Mouse (Mus musculus) liver, embryonic 13.5 days (tissue): Measurements from ENCODE around the gene Ctse. TPM values are rescaled to one million over a fixed set of nuclear protein-coding genes. Genes with fewer than 3 reads are reported as not detected.

Source experiments
- ATAC-seq: fragments of 200-750 bp; cut with Nextera tagmentation; 2 replicates; pipeline ENCODE4 v1.8.0; 2017; ENCODE audit warnings: low read depth, mild to moderate bottlenecking, moderate number of reproducible peaks, moderate library complexity
- DNase-seq: peaks from one replicate; pipeline ENCODE4 v3.0.0; 2022
- H3K27ac ChIP-seq: fragments of 300-500 bp; sonication (generic); 2 replicates; pipeline ENCODE4 v1.5.1; 2015; ENCODE audit warnings: moderate library complexity, mild to moderate bottlenecking, inconsistent platforms
- H3K27me3 ChIP-seq: fragments of 300-500 bp; sonication (generic); 2 replicates; pipeline ENCODE4 v1.6.1; 2015; ENCODE audit warnings: mild to moderate bottlenecking, inconsistent platforms
- H3K36me3 ChIP-seq: fragments of 300-500 bp; sonication (generic); 2 replicates; pipeline ENCODE4 v1.6.1; 2015; ENCODE audit warnings: mild to moderate bottlenecking, inconsistent platforms
- H3K4me1 ChIP-seq: fragments of 300-500 bp; sonication (generic); replicated peaks from 2 replicates; pipeline ENCODE4 v1.6.1; 2015; ENCODE audit warnings: inconsistent platforms
- H3K4me2 ChIP-seq: fragments of 300-500 bp; sonication (generic); 2 replicates; pipeline ENCODE4 v1.6.1; 2015; ENCODE audit warnings: inconsistent platforms, mild to moderate bottlenecking, moderate library complexity
- H3K4me3 ChIP-seq: fragments of 300-500 bp; sonication (generic); replicated peaks from 2 replicates; pipeline ENCODE4 v1.5.1; 2015; ENCODE audit warnings: mild to moderate bottlenecking, inconsistent platforms
- H3K9ac ChIP-seq: fragments of 300-500 bp; sonication (generic); 2 replicates; pipeline ENCODE4 v1.6.1; 2015; ENCODE audit warnings: mild to moderate bottlenecking, inconsistent platforms
- H3K9me3 ChIP-seq: fragments of 300-500 bp; sonication (generic); replicated peaks from 2 replicates; pipeline ENCODE4 v1.6.1; 2016; ENCODE audit warnings: inconsistent platforms
- WGBS: fragments of 180-500 bp; shearing (Covaris S2); methylation state at CpG from one replicate; pipeline ENCODE4 v1.1.7; 2015; ENCODE audit not compliant: insufficient replicate concordance; 5-methylcytosine and 5-hydroxymethylcytosine counted together
- polyA plus RNA-seq: library from polyadenylated mRNA; unstranded; fragments of >200 nt; fragmentation: Nextera tagmentation; extraction: Ambion mirVana; gene quantifications from 2 replicates; pipeline ENCODE4 v1.2.1, GENCODE M21; 2015

Ctse gene
- 13.0 and 15.2 TPM in 2 replicates for polyA plus RNA-seq

- Histone ChIP-seq H3K36me3 (peaks cover 4% of the 10 kb centered on the region), H3K27ac (peak within 1 kb of the TSS; percentile 90), H3K27me3 (no peaks in the 10 kb centered on the region), H3K4me2 (peak within 1 kb of the TSS; percentile 70), H3K4me1 (peaks cover 19% of the 10 kb centered on the region), H3K9ac (peak within 1 kb of the TSS; percentile 77), H3K4me3 (peak within 1 kb of the TSS; percentile 64), H3K9me3 (no peaks in the 10 kb centered on the region)
- ATAC-seq (peak; percentile 98), DNase-seq (peak; percentile 80)
- 10% methylated on average over 9 of the region's 9 CpGs for WGBS
Measured at GRCm38 (mm10) chr1:131637791-131638540, at the start of gene Ctse. Gene Ctse, plus strand, starts transcription at chr1:131638306.

- H3K4me1 ChIP-seq = no peaks in the 10 kb centered on the region
- no peak for DNase-seq
- no peak within 1 kb of the TSS for H3K9ac ChIP-seq
- no peak for ATAC-seq
- H3K4me3 ChIP-seq = no peak within 1 kb of the TSS
- H3K36me3 ChIP-seq = no peaks in the 10 kb centered on the region
- peaks cover 30% of the 10 kb centered on the region for H3K27me3 ChIP-seq
- WGBS = 28% methylated on average over 12 of the region's 12 CpGs
- H3K9me3 ChIP-seq = no peaks in the 10 kb centered on the region
- H3K27ac ChIP-seq = no peak within 1 kb of the TSS
- H3K4me2 ChIP-seq = no peak within 1 kb of the TSS
Measured at GRCm38 (mm10) chr1:131598905-131599304, 39.2 kb upstream of the Ctse start, which contains the start of gene Avpr1b. Gene Avpr1b, plus strand, starts transcription at chr1:131599239.

DNA sequence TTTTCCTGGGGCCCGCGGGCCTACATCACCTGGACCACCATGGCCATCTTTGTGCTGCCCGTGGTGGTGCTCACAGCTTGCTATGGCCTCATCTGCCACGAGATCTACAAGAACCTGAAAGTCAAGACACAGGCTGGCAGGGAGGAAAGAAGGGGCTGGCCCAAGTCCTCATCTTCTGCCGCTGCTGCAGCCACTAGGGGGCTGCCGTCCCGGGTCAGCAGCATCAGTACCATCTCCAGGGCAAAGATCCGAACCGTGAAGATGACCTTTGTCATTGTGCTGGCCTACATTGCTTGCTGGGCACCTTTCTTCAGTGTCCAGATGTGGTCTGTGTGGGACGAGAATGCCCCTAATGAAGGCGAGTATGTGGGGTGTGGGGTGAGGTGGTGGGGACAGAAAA, 37.8 kb upstream of the Ctse start:
- H3K9me3 ChIP-seq = no peaks in the 10 kb centered on the region
- ATAC-seq (no peak), DNase-seq (no peak)
- no peaks in the 10 kb centered on the region for H3K36me3 ChIP-seq
- H3K4me1 ChIP-seq = no peaks in the 10 kb centered on the region
- H3K4me3 ChIP-seq = no peak overlapping the region
- 27% methylated on average over 11 of the region's 11 CpGs for WGBS
- no peak overlapping the region for H3K27ac ChIP-seq
- H3K9ac ChIP-seq = no peak overlapping the region
- peaks cover 30% of the 10 kb centered on the region for H3K27me3 ChIP-seq
- H3K4me2 ChIP-seq = no peak overlapping the region

- H3K9ac ChIP-seq = no peak overlapping the region
- ATAC-seq = no peak
- no peaks in the 10 kb centered on the region for H3K4me1 ChIP-seq
- H3K9me3 ChIP-seq = no peaks in the 10 kb centered on the region
- no peak overlapping the region for H3K27ac ChIP-seq
- no peak for DNase-seq
- H3K36me3 ChIP-seq = no peaks in the 10 kb centered on the region
- no peak overlapping the region for H3K4me3 ChIP-seq
- no peak overlapping the region for H3K4me2 ChIP-seq
- 57% methylated on average over 2 of the region's 2 CpGs for WGBS
- no peaks in the 10 kb centered on the region for H3K27me3 ChIP-seq
Measured at GRCm38 (mm10) chr1:131606719-131607118, 31.4 kb upstream of the Ctse start.

DNA sequence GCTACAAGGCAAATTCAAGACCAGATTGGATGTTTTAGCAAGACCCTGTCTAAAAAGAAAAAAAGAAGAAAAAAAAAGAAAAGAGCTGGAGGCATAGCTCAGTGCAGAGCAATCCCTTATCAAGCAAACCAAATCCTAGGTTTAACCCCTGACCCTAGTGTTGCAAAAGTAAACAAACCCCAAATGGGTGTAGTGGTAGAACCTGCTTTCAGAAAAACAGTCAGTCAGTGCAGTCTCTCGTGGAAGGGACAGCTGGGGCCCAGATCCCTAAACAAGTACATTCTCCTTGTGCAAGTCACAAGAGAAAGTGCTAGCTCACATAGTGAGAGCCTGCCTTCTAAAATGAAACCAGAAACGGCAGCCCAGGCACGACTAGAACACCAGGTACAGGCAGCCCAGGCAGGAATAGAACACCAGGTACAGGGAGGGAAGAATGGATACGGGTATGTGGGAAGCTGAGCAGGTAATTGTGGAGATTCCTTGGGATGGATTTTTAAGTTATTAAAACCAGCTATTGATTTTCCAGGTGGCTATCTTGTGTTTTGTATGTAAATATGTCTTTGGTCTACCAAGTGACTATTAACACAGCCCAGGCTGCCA, 25.4 kb upstream of the Ctse start:
- DNase-seq (no peak), ATAC-seq (peak; percentile 21; the same call in 1 of the 2 replicates)
- H3K9me3 ChIP-seq = no peaks in the 10 kb centered on the region
- 0 out of 2 replicates have a peak overlapping the region, but pooled peaks have one; percentile 2 for H3K9ac ChIP-seq
- peaks cover 46% of the 10 kb centered on the region for H3K4me1 ChIP-seq
- peak overlapping the region; percentile 50; the same call in 1 of the 2 replicates for H3K27ac ChIP-seq
- H3K27me3 ChIP-seq = no peaks in the 10 kb centered on the region
- H3K4me3 ChIP-seq = no peak overlapping the region
- no peaks in the 10 kb centered on the region for H3K36me3 ChIP-seq
- peak overlapping the region; percentile 28 for H3K4me2 ChIP-seq
- 43% methylated on average over 4 of the region's 4 CpGs for WGBS

DNA sequence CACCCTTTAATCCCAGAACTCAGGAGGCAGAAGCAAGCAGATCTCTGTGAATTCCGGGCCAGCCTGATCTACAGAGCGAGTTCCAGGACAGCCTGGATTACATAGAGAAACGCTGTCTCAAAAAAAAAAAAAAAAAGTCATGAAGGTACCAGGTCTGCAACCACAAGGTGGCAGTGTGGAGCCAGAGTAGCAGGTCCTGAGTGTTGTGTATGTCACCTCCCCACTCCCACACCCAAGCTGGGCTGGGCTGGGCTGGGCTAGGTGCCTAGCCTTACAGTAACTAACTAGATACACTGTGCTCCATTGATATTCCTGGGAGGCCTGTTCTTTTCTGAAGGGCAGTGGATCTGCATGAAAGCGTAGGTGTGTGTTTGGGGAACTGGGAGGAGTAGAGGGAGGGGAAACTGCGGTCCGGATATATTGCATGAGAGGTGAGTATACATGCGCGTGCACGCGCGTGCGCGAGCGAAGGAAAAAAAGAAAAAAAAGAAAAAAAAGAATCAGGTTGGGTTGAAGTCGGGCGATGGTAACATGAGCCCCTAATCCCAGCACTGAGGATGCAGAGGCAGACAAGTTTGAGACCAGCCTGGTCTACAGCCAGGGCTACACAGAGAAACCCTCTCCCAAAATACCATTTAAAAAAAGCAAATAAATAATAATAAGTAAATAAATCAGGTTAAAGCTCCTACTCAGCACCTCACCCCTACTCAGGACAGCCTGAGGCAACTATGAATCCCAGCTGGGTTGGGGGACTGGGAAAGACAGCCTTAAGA, 24.6 kb upstream of the Ctse start:
- DNase-seq (peak; percentile 74), ATAC-seq (peak; percentile 86)
- H3K4me3 ChIP-seq = no peak overlapping the region
- no peaks in the 10 kb centered on the region for H3K36me3 ChIP-seq
- peak overlapping the region; percentile 50; the same call in 1 of the 2 replicates for H3K27ac ChIP-seq
- H3K4me1 ChIP-seq = peaks cover 46% of the 10 kb centered on the region
- H3K27me3 ChIP-seq = no peaks in the 10 kb centered on the region
- no peaks in the 10 kb centered on the region for H3K9me3 ChIP-seq
- 67% methylated on average over 16 of the region's 16 CpGs for WGBS
- no peak overlapping the region for H3K9ac ChIP-seq
- peak overlapping the region; percentile 31 for H3K4me2 ChIP-seq

- H3K9ac ChIP-seq = no peak overlapping the region
- ATAC-seq (no peak), DNase-seq (no peak)
- WGBS = 68% methylated on average over 6 of the region's 6 CpGs
- no peak overlapping the region for H3K4me2 ChIP-seq
- H3K9me3 ChIP-seq = no peaks in the 10 kb centered on the region
- H3K4me1 ChIP-seq = peaks cover 46% of the 10 kb centered on the region
- no peak overlapping the region for H3K4me3 ChIP-seq
- no peak overlapping the region for H3K27ac ChIP-seq
- H3K27me3 ChIP-seq = no peaks in the 10 kb centered on the region
- H3K36me3 ChIP-seq = no peaks in the 10 kb centered on the region
Measured at GRCm38 (mm10) chr1:131614641-131615040, 23.5 kb upstream of the Ctse start.

DNA sequence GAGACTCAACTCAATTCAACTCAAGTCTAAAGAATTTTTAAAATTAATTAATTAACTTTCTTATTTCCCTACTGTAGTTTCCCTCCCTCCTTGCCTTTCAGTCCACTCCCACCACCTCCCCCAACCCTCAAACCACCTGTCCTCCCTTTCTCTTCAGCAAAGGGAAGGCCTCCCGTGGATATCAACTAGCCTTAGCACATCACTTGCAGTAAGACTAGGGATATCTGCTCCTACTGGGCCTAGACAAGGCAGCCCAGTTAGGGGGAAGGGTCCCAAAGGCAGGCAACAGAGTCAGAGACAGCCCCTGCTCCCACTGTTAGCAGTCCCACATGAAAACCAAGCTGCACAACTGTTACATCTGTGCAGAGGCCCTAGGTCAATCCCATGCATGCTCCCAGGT, 22.0 kb upstream of the Ctse start:
- peak overlapping the region; percentile 66; the same call in 1 of the 2 replicates for H3K27ac ChIP-seq
- H3K4me3 ChIP-seq = no peak overlapping the region
- no peaks in the 10 kb centered on the region for H3K27me3 ChIP-seq
- H3K4me2 ChIP-seq = peak overlapping the region; percentile 29
- no peak for ATAC-seq
- DNase-seq = no peak
- no peak overlapping the region for H3K9ac ChIP-seq
- 71% methylated on average over 1 of the region's 1 CpGs for WGBS
- H3K36me3 ChIP-seq = no peaks in the 10 kb centered on the region
- peaks cover 46% of the 10 kb centered on the region for H3K4me1 ChIP-seq
- H3K9me3 ChIP-seq = no peaks in the 10 kb centered on the region

DNA sequence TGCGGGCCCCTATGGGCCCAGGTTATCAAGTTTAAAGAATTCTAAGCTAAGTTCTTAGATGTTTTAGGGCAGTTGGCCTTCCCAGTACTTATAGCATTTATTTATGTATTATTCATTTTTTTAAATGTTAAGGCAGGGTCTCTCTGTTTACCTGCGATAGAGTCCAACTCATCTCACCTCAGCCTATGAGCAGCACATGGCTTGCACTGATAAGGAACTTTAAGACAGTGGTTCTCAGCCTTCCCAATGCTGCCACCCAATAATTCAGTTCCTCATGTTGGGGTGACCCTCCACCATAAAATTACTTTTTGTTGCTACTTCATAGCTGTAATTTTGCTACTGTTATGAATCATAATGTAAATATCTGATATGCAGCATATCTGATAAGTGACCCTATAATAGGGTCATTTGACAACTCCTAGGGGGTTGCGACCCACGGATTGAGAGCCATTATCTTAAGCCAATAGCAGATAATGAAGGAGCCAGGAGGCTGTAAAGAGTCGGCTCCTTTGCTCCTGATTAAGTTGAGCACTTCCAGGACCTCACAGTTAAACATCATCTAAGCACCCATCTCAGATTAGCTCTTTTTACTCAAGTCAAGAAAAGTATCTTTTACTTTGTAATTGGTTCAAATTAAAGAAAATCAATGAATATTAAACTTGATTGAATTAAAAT, 21.4 kb upstream of the Ctse start:
- Histone ChIP-seq H3K4me3 (no peak overlapping the region), H3K4me2 (peak overlapping the region; percentile 29), H3K36me3 (no peaks in the 10 kb centered on the region), H3K27ac (peak overlapping the region; percentile 66; the same call in 1 of the 2 replicates), H3K9me3 (no peaks in the 10 kb centered on the region), H3K4me1 (peaks cover 46% of the 10 kb centered on the region), H3K27me3 (no peaks in the 10 kb centered on the region), H3K9ac (no peak overlapping the region)
- DNase-seq (peak; percentile 60), ATAC-seq (peak; percentile 74)
- WGBS = 31% methylated on average over 5 of the region's 5 CpGs

- H3K4me2 ChIP-seq = no peak overlapping the region
- 76% methylated on average over 1 of the region's 1 CpGs for WGBS
- no peak for ATAC-seq
- H3K9ac ChIP-seq = no peak overlapping the region
- H3K27me3 ChIP-seq = no peaks in the 10 kb centered on the region
- H3K9me3 ChIP-seq = no peaks in the 10 kb centered on the region
- no peaks in the 10 kb centered on the region for H3K36me3 ChIP-seq
- H3K4me1 ChIP-seq = peaks cover 36% of the 10 kb centered on the region
- no peak overlapping the region for H3K4me3 ChIP-seq
- no peak for DNase-seq
- no peak overlapping the region for H3K27ac ChIP-seq
Measured at GRCm38 (mm10) chr1:131618576-131618975, 19.5 kb upstream of the Ctse start.

- H3K4me1 ChIP-seq = peaks cover 32% of the 10 kb centered on the region
- WGBS = 73% methylated on average over 7 of the region's 7 CpGs
- no peaks in the 10 kb centered on the region for H3K27me3 ChIP-seq
- H3K9me3 ChIP-seq = no peaks in the 10 kb centered on the region
- no peaks in the 10 kb centered on the region for H3K36me3 ChIP-seq
- no peak overlapping the region for H3K4me3 ChIP-seq
- DNase-seq (no peak), ATAC-seq (no peak)
- H3K27ac ChIP-seq = no peak overlapping the region
- H3K4me2 ChIP-seq = no peak overlapping the region
- H3K9ac ChIP-seq = no peak overlapping the region
Measured at GRCm38 (mm10) chr1:131619348-131619747, 18.8 kb upstream of the Ctse start.
